Comparison of ENCODE assay signal across 22 mouse cellular contexts in genomic region chr7:139307056-139307455, GRCm38 (mm10).
"Had no signal": no experiment of that assay in that cellular context is flagged by ENCODE, and none has a peak within 500 bp of the region (broad histone marks: within the 10 kb centered on the region; RNA-seq: fewer than 3 reads in every experiment).

No protein-coding gene starts in this region.

- DNase-seq: gastrocnemius, postnatal 10 days; gastrocnemius, postnatal 25 days; heart, postnatal 10 days; heart, postnatal 4 days; kidney, adult 2 months; kidney, adult 9 months; kidney, postnatal 14 days; liver; liver, embryonic 13.5 days; liver, postnatal 0 days had no signal

- H3K4me3 ChIP-seq: heart, embryonic 10.5 days; heart, embryonic 12.5 days; hindbrain, embryonic 10.5 days; hindbrain, embryonic 12.5 days; intestine, embryonic 15.5 days; kidney, embryonic 15.5 days; layer of hippocampus, adult 2 months; left cerebral cortex, adult 2 months; limb, embryonic 10.5 days; limb, embryonic 12.5 days; liver, embryonic 13.5 days; liver, embryonic 15.5 days had no signal

- H3K27me3 ChIP-seq: heart, embryonic 12.5 days; intestine, embryonic 15.5 days; kidney, embryonic 15.5 days; liver, embryonic 13.5 days; liver, embryonic 15.5 days had no signal

- H3K27ac ChIP-seq: heart, embryonic 10.5 days; hindbrain, embryonic 10.5 days; hindbrain, embryonic 12.5 days; hindbrain, embryonic 14.5 days; intestine, embryonic 15.5 days; kidney, embryonic 15.5 days; layer of hippocampus, adult 2 months; left cerebral cortex, adult 2 months; limb, embryonic 10.5 days; limb, embryonic 12.5 days; liver, embryonic 13.5 days; liver, embryonic 15.5 days had no signal

- H3K36me3 ChIP-seq: heart, embryonic 10.5 days; heart, embryonic 12.5 days; hindbrain, embryonic 10.5 days; hindbrain, embryonic 12.5 days; intestine, embryonic 15.5 days; kidney, embryonic 15.5 days; limb, embryonic 10.5 days; limb, embryonic 12.5 days; liver, embryonic 13.5 days; liver, embryonic 15.5 days had no signal

- H3K9ac ChIP-seq: heart, embryonic 12.5 days; hindbrain, embryonic 12.5 days; hindbrain, embryonic 14.5 days; intestine, embryonic 15.5 days; kidney, embryonic 15.5 days; limb, embryonic 12.5 days; liver, embryonic 13.5 days; liver, embryonic 15.5 days; liver, postnatal 0 days had no signal

- H3K4me1 ChIP-seq: liver, embryonic 13.5 days; liver, embryonic 15.5 days had no signal
